Mouse (Mus musculus) urinary bladder, postnatal 4 days (tissue): Measurements from ENCODE around the gene Cnst.

Experiments used
- DNase-seq, 2 experiments: peaks; one replicate each; pipeline ENCODE4 v3.0.0; 2021 to 2022; ENCODE audit warnings: low spot score in 2 of 2

The Cnst gene

DNA sequence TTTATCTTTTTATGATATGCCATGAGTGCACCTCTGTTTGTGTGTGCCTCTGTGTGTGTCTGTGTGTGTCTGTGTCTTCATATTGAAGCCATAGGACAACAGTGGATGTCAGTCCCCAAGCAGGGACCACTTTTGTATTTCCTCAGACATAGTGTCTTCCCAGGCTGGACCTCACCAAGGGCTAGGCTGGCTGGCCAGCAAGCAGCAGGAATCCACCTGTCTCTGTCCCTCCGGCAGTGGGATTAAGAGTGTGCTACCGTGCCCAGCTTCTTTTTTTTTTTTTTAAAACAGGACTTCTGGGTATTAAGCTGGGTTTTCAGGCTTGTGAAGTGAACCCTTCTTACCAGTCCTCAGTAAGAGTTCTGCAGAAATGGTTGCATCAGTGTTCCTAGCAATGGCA is 46.0 kb downstream of the Cnst start:
- DNase-seq = no peak

GRCm38 (mm10) chr1:179592972-179593371 is 46.8 kb downstream of the Cnst start:
- no peak for DNase-seq

- no peak for DNase-seq
Observed at GRCm38 (mm10) chr1:179598386-179598785, 52.2 kb downstream of the Cnst start.

- DNase-seq = no peak
Observed at GRCm38 (mm10) chr1:179604526-179604925, 58.4 kb downstream of the Cnst start.

GRCm38 (mm10) chr1:179606004-179606723 is 60.0 kb downstream of the Cnst start:
- DNase-seq = no peak

DNA sequence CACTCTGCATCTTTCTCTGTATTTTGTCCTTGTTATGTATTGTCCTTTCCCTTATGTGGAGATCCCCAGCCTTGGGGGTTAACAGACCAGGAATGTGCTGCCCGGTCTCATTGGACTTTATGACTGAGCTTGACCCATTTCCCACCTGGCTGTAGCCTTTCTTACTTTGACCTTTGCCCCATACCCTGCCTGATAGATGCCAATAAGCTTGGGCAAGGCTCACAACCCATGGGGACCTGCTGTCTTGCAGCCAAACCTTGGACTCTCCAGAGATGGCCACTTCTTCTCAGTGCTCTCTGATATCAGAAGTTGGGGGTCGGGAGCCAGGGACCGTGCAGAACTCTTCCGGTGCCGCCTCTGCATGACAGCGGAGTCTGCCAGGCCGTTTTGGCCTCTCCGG is 62.4 kb downstream of the Cnst start:
- DNase-seq = no peak

- DNase-seq = no peak
Observed at GRCm38 (mm10) chr1:179609724-179610505, 63.7 kb downstream of the Cnst start.

GRCm38 (mm10) chr1:179611182-179611581 is 65.0 kb downstream of the Cnst start:
- no peak for DNase-seq

DNA sequence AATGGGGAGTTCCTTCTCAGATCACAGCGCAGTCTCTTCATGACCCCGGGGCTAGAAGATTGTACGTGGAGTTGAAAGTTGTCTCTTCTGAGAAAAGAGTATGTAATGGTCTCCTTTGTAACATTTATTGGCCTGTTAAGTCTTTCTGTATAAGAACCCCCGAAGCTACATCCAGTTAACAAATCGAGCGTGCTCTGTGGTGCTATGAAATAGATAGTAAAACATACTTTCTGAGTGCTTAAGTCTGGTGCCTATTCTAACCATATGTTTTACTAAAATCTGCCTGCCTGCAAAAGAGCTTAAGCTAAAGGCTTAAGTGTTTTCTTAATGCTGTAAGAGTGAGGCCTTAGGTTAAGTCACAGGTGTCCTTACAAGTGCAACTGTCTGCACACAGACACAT is 66.2 kb downstream of the Cnst start:
- DNase-seq = no peak

- DNase-seq = no peak
Observed at GRCm38 (mm10) chr1:179612986-179613505, 66.9 kb downstream of the Cnst start.

DNA sequence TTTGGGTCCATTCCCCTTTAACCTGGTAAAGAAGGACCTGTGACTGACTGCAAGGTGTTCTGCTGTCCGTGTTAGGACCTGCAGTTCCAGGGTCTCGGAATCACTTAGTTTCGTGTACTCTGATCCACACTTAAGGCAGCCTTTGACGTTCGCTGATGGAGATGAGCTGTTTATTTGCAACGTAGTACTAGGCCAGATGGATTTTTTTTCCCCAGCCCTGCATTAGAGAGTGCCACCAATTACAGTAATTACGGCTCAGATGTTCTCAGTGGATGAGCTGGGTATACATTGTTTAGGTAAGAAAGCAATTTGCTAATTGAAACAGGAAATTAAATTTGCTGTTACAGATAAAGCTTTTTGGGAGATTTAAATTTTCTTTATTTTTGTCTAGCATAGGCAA is 71.3 kb downstream of the Cnst start:
- no peak for DNase-seq

GRCm38 (mm10) chr1:179622665-179623064 is 76.5 kb downstream of the Cnst start:
- DNase-seq = peak in 1 of 2 experiments; percentile 52

GRCm38 (mm10) chr1:179623657-179624056 is 77.5 kb downstream of the Cnst start:
- DNase-seq = peak in 1 of 2 experiments; percentile 59

- DNase-seq = peak in 1 of 2 experiments; percentile 61
Observed at GRCm38 (mm10) chr1:179624354-179624753, 78.2 kb downstream of the Cnst start.

- peak in 1 of 2 experiments; percentile 19 for DNase-seq
Observed at GRCm38 (mm10) chr1:179627855-179628254, 81.7 kb downstream of the Cnst start.

GRCm38 (mm10) chr1:179628438-179629106 is 82.4 kb downstream of the Cnst start:
- peak in 1 of 2 experiments; percentile 35 for DNase-seq

GRCm38 (mm10) chr1:179629276-179629675 is 83.1 kb downstream of the Cnst start:
- DNase-seq = peak in 1 of 2 experiments; percentile 50

GRCm38 (mm10) chr1:179632746-179633413 is 86.7 kb downstream of the Cnst start:
- DNase-seq = peak in 1 of 2 experiments; percentile 50

- peak in 1 of 2 experiments; percentile 50 for DNase-seq
Observed at GRCm38 (mm10) chr1:179633414-179633752, 87.2 kb downstream of the Cnst start.

GRCm38 (mm10) chr1:179634159-179634558 is 88.0 kb downstream of the Cnst start:
- peak in 1 of 2 experiments; percentile 50 for DNase-seq

- DNase-seq = peak in 1 of 2 experiments; percentile 44
Observed at GRCm38 (mm10) chr1:179642726-179643125, 96.6 kb downstream of the Cnst start.

GRCm38 (mm10) chr1:179644151-179644550 is 98.0 kb downstream of the Cnst start:
- peak in 1 of 2 experiments; percentile 50 for DNase-seq
